ENCODE assay signal across 8 mouse cellular contexts in genomic region chr17:36257969-36258368, GRCm38 (mm10). TPM values are rescaled to one million over a fixed set of nuclear protein-coding genes. Genes with fewer than 3 reads are reported as not detected.
DNase-seq lines count a peak whose midpoint lies in the region; ATAC-seq and TF ChIP-seq lines count a peak whose summit lies in the region.

Rpp21 (minus strand) TSS chr17:36258069.

- H3K4me3 ChIP-seq in lung, adult 2 months (replicated peaks; ENCODE audit: extremely low read depth, low read depth, low read length) = peak within 1 kb of the TSS; percentile 85
- peak within 1 kb of the TSS; percentile 69 for H3K4me3 ChIP-seq in embryonic facial prominence, embryonic 11.5 days (ENCODE audit: low read depth, low read length)
- H3K4me3 ChIP-seq in heart, embryonic 13.5 days = peak within 1 kb of the TSS; percentile 67
- peak within 1 kb of the TSS; percentile 46 for H3K4me3 ChIP-seq in myocyte

- 41% methylated on average over 6 of the region's 6 CpGs for WGBS in lung, adult 2 months
- WGBS in embryonic facial prominence, embryonic 11.5 days = 52% methylated on average over 6 of the region's 6 CpGs
- WGBS in heart, embryonic 13.5 days = 46% methylated on average over 6 of the region's 6 CpGs

- intact Hi-C loops in left cerebral cortex, postnatal 14 days (cut with DNase I) = loop anchor here (10.0 kb wide), 1 partner anchor 333 kb away; no protein-coding TSS in a partner anchor

- ATAC-seq in embryonic facial prominence, embryonic 11.5 days (replicated peaks; ENCODE audit: insufficient number of reproducible peaks, low FRiP score, low TSS enrichment, low read depth) = no peak
- ATAC-seq in heart, embryonic 13.5 days (ENCODE audit: extremely low read depth, insufficient number of reproducible peaks, low FRiP score, low TSS enrichment) = no peak

- TF ChIP-seq CTCF in lung, adult 2 months (IDR thresholded peaks at IDR 0.05; ENCODE audit: insufficient read depth, low read length) = no peak

- no peaks in the 10 kb centered on the region; the same call in 1 of the 2 replicates for H3K36me3 ChIP-seq in embryonic facial prominence, embryonic 11.5 days (replicated peaks; ENCODE audit: control insufficient read depth, insufficient read depth, low read depth, low read length)
- peaks cover 52% of the 10 kb centered on the region for H3K36me3 ChIP-seq in heart, embryonic 13.5 days
- no peaks in the 10 kb centered on the region for H3K36me3 ChIP-seq in myocyte (ENCODE audit: control insufficient read depth, insufficient read depth)

- peak within 1 kb of the TSS; percentile 25 for H3ac ChIP-seq in myocyte (ENCODE audit: control insufficient read depth, insufficient read length)

- H3K4me1 ChIP-seq in lung, adult 2 months (ENCODE audit: control insufficient read depth, insufficient read depth, low read length) = no peaks in the 10 kb centered on the region; the same call in 1 of the 2 replicates
- no peaks in the 10 kb centered on the region for H3K4me1 ChIP-seq in embryonic facial prominence, embryonic 11.5 days (ENCODE audit: control insufficient read depth, insufficient read depth, low read length)
- H3K4me1 ChIP-seq in heart, embryonic 13.5 days = peaks cover 15% of the 10 kb centered on the region

- H3K79me2 ChIP-seq in myocyte (ENCODE audit: control insufficient read depth, insufficient read depth) = no peaks in the 10 kb centered on the region

- no peaks in the 10 kb centered on the region for H3K27me3 ChIP-seq in embryonic facial prominence, embryonic 11.5 days (ENCODE audit: control insufficient read depth, insufficient read depth, low read length)
- H3K27me3 ChIP-seq in heart, embryonic 13.5 days (replicated peaks) = no peaks in the 10 kb centered on the region
- H3K27me3 ChIP-seq in myocyte (ENCODE audit: control insufficient read depth, insufficient read depth, insufficient read length) = no peaks in the 10 kb centered on the region

- no peak for TF ChIP-seq POLR2A in lung, adult 2 months (IDR thresholded peaks at IDR 0.05; ENCODE audit: borderline replicate concordance, extremely low read depth, low read depth, low read length)
- TF ChIP-seq POLR2A in myocyte (IDR thresholded peaks at IDR 0.05; ENCODE audit: insufficient read length, low read depth) = no peak

- DNase-seq in lung, adult 2 months = no peak
- no peak for DNase-seq in lung, postnatal 14 days
- DNase-seq in embryonic facial prominence, embryonic 11.5 days (ENCODE audit: low spot score) = no peak
- no peak for DNase-seq in left cerebral cortex, postnatal 14 days (ENCODE audit: low spot score in 2 of 2)
- no peak for DNase-seq in urinary bladder, postnatal 10 days (ENCODE audit: low spot score)
- no peak for DNase-seq in kidney, adult 8-10 months

- H3K4me2 ChIP-seq in embryonic facial prominence, embryonic 11.5 days (ENCODE audit: low read depth, low read length) = peak within 1 kb of the TSS; percentile 47
- H3K4me2 ChIP-seq in heart, embryonic 13.5 days = peak within 1 kb of the TSS; percentile 63
- H3K4me2 ChIP-seq in myocyte (ENCODE audit: low read depth) = peak within 1 kb of the TSS; percentile 69

- H3K9me3 ChIP-seq in embryonic facial prominence, embryonic 11.5 days (replicated peaks; ENCODE audit: control insufficient read depth, low read length) = no peaks in the 10 kb centered on the region
- no peaks in the 10 kb centered on the region for H3K9me3 ChIP-seq in heart, embryonic 13.5 days

- H3K27ac ChIP-seq in embryonic facial prominence, embryonic 11.5 days (replicated peaks; ENCODE audit: low read depth, low read length) = 0 out of 2 replicates have a peak within 1 kb of the TSS, but pooled peaks have one; percentile 35
- H3K27ac ChIP-seq in heart, embryonic 13.5 days (replicated peaks) = peak within 1 kb of the TSS; percentile 53

- H3K9ac ChIP-seq in embryonic facial prominence, embryonic 11.5 days (replicated peaks; ENCODE audit: low read length) = peak within 1 kb of the TSS; percentile 79
- peak within 1 kb of the TSS; percentile 80 for H3K9ac ChIP-seq in heart, embryonic 13.5 days

TF ChIP-seq in myocyte, 11 proteins besides CTCF, POLR2A, EP300 and RAD21:
- TF ChIP-seq CEBPB (IDR thresholded peaks at IDR 0.05; ENCODE audit: insufficient read depth, poor library complexity, severe bottlenecking) (no peak), TCF3 (IDR thresholded peaks at IDR 0.05; ENCODE audit: insufficient read length, low read depth) (no peak), REST (IDR thresholded peaks at IDR 0.05; ENCODE audit: insufficient read depth, insufficient read length) (no peak), E2F4 (IDR thresholded peaks at IDR 0.05; ENCODE audit: insufficient read depth) (no peak), USF1 (IDR thresholded peaks at IDR 0.05; ENCODE audit: low read depth) (no peak), TCF12 (IDR thresholded peaks at IDR 0.05; ENCODE audit: insufficient read depth, poor library complexity, severe bottlenecking) (no peak), SRF (IDR thresholded peaks at IDR 0.05; ENCODE audit: control insufficient read depth, insufficient read length, low read depth) (no peak), MYOD1 (IDR thresholded peaks at IDR 0.05; ENCODE audit: control insufficient read depth in 1 of 3, insufficient read length in 2 of 3, low read depth in 2 of 3) (no peak), POLR2AphosphoS2 (IDR thresholded peaks at IDR 0.05; ENCODE audit: insufficient read length, low read depth) (no peak), MAX (IDR thresholded peaks at IDR 0.05; ENCODE audit: low read depth) (no peak)

RNA-seq across cellular contexts. Expression of gene Rpp21, which starts in this region (rescaled TPM):
- 67.6 and 80.1 TPM in 2 replicates for polyA plus RNA-seq in lung, adult 2 months (2012; rRNA removed)
- polyA plus RNA-seq in embryonic facial prominence, embryonic 11.5 days (2014; fragmentation: Nextera tagmentation; extraction: Ambion mirVana) = 83.6 and 92.6 TPM in 2 replicates
- 85.0 and 91.8 TPM in 2 replicates for polyA plus RNA-seq in heart, embryonic 13.5 days (2015; fragmentation: Nextera tagmentation; extraction: Ambion mirVana)
- total RNA-seq in left cerebral cortex, postnatal 14 days (2021) = 10 to 100 TPM; 43.5 to 51.3 TPM
- polyA plus RNA-seq in myocyte (2012; fragmentation: generic; extraction: Trizol) = 59.2 TPM
